Mouse (Mus musculus) induced T-regulatory cell, adult 2 months (primary cell): ENCODE results near the gene Ufd1.
"Not testable (repeated sequence)": the region's sequence is repeated elsewhere in the genome, so short reads cannot be mapped to it uniquely, and the experiment has no call there.

Experiments
- DNase-seq: peaks from one replicate; pipeline ENCODE4 v3.0.0-alpha.2; 2012; ENCODE audit warnings: low read depth

Ufd1 gene

DNA sequence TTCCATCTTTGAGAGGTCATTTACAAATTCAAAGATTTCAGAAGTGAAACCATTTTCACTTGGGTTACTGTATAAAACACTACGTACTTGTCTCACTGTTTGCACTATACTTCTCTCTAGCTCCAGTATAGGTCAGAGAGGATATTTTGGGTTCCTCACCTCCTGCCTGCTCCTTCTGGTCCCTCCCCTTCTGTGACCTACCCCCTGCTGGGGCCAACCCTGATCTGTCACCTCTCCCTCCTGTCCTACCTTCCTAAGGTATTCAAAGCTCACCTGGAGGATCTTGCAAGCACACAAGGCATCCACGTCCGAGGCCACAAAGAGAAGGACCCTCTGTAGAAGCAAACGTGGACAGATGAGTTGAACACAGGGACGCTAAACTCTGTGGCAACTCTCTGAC, 547 bp upstream of the Ufd1 start:
- DNase-seq, result no peak

DNA sequence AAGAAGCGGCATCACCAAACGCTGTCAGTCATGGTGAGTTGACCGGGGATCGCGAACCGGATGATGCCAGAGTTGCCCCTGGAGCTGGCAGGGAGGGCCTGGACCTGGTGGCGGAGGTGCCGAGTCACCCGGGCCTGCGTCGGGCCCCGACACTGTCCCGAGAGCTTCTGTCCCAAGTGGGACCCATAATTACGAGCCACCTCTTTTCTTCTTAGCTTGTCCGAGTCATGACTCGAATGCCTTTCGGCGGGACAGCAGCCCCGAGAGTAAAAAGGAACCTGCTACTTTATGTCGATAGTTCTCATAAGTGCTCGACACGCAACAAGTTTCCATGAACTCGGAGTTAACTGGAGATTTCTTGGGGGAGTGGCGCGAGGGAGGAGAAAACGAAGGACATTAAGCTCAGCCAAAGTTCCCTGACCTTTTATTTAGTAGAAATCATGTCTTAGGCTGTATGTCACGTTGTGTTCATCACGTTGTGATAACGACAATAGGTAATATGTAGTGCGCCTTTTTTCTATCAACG, 869 bp downstream of the Ufd1 start:
- no peak for DNase-seq

DNA sequence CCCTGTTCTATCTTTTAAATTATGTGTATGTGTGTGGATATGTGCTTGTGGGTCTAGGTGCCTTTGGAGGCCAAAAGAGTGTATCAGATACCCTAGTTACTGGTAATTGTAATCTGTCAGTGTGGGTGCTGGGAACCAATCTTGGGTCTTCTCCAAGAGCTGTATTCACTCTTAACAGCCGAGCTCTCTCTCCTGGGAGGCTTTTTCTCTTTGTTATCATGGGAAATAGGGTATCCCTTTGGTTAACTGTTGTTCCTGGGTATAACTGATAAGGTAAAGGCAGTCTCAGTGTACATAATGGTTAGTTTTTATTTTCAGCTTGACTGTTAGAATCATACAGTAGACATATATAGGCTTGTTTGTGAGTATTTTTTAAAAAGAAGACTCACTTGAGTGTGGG, 10.8 kb downstream of the Ufd1 start:
- DNase-seq, result no peak

DNA sequence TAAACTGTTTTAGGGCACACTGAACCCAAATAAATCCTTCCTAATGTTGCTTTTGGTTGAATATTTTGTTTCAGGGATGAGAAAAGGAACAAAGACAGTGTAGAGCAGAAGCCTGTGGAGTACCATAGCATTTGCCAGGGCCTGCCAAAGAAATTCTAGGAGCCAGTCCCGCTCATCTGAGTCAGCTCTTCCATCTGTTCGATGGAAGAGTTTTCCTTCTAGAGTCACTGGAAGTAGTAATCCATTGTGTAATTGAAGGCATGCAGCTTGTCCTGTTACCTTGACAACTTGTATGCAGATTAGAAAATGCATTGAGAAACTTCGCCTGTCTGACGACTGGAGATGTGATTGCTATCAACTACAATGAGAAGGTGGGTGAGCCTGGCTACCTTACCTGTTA, 11.3 kb downstream of the Ufd1 start:
- no peak for DNase-seq

DNA sequence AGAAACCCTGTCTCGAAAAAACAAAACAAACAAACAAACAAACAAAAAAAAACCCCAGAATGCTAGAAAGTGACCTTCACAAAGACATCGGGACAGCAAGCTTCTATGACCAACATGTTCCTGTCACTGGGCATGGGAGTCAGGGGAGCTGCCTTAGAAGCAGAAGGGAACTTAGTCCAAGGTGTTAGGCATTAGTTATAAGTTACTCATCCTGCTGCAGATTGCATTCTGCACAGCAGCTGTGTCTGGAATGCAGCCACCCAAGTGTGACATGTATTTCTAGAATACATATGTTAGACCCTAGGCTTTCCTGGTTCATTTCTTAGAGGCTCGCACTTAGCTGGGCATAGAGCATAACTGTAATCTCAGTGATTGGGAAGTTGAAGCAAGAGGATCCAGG, 17.1 kb downstream of the Ufd1 start:
- no peak for DNase-seq

DNA sequence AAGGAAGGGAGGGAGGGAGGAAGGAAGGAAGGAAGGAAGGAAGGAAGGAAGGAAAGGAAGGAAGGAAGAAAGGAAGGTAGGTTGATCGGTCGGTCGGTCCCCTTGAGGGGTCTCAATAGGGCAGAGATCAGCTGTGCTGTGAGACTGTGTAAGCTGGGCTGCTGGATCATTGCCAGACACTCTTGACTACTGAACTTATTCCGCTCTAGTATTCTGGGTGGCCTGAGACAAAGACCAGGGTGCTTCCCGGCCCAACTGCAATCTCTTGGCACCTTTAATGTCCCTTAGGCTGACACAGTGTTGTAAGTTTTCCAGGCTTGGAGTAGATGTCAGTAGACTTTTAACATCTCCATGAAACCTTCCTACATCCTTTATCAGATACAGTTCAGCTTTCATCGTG, 17.5 kb downstream of the Ufd1 start:
- no peak for DNase-seq

DNA sequence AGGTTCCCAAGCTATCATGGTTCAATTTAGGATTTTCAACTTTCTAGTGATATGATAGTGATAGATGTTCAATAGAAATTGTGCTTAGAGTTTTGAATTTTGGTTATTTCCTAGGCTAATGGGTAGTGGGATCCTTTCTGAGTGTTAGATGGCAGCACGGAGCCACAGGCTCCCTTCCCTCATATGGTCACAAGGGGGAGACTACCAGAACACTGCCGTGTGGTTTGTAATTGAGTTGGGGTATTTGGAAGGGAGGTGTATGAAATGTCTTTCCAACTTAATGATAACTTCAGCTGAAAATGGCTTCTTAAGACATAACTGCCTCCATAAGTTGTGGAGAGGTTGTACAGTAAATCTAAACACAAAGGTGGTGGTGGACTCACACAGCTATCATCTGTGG, 21.9 kb downstream of the Ufd1 start:
- DNase-seq, result no peak

DNA sequence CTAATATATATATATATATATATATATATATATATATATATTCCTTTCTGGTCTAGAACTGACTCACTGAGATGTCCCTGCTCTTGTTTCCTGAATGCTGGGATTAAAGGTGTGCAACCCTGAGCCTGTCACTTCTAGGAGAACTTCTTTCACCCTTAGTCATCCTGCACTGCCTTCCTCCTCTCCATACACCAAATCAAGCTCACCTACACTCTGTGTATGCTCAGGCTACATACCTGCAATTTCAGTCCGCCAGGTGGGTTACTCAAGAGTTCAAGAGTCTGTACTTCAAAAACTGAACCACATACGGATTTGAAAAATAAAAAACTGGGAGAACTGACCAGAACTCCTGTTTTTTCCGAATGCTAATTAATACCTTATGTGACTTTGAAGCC, 24.5 kb downstream of the Ufd1 start:
- no peak for DNase-seq

DNA sequence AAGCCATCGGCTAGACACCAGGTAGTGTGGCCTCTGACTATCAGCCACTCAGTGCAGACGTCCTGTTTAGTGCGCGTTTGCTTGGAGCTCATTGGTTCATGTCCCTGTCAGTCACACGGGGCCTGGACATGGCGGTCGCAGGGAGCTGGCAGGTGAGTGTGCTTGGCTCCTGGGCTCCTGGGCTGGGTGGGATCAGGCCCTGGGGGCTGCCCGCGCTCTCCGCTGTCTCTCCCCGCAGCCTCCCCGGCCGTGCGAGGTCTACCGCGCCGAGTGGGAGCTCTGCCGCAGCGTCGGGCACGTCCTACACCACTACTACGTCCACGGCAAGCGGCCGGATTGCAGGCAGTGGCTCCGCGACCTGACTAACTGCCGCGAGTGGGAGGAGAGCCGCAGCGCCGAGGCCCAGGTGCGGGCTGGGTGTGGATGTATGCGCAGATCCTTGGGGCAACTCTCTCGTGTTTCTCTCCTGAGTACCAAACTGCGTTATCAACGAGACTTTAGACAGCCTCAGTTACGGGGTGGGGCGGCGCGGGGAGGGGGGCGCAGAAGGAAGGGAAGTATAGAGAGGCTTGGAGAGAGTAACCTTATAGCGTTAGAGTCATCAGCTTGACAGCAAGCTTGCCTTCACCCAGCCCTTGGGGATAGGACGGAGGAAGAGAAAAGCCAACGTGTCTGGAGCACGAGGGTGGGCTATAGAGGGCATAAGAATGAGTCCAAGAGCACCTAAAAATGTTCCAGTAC, 25.1 kb downstream of the Ufd1 start, which contains the start of the genes 2510002D24Rik and Gm28539:
TSS of gene 2510002D24Rik (plus strand) at position 111 of the 741 bp plus-strand sequence.
TSS of gene Gm28539 (plus strand) at position 117 of the 741 bp plus-strand sequence.
- DNase-seq, result peak; percentile 96

DNA sequence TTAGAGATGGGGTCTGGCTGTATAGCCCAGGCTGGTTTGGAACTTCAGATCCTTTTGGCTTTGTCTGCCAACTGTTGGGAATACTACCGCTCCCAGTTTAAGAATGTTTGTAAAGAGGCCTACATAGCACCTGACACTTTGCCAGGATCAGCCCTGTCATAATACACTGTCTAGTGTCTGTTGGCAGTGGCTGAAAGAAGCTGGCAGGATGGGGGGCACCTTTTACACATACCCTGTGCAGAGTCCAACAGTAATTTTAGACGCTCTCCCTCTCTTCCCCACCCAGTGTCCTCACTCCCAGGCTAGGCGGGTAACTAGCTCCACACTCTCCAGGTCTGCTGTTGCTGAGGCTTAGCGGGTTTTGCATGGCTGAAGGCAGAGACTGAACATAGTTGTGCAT, 26.8 kb downstream of the Ufd1 start:
- no peak for DNase-seq

DNA sequence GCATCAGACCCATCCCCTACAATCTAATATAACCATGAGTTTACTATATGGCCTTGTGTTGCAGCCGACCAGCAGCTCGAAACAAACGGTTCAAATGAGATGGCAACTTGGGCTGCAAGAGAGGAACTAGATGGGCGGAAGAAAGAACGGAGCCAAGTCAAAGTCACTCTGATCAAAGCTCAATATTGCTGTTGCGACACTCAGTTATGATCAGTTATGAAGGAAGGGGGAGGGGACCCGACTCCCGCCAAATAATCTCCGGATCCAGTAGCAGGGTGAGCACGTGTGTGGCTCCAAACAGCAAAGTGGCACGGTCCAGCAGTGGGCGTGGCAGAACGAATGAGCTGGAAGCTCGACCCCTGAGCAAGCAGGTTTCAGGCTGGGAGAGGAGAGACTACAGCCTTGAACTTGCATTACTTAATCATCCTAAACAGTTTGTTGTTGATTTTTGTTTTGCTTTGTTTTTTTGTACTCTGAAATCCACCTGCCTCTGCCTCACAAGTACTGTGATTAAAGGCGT, 34.8 kb downstream of the Ufd1 start:
- no peak for DNase-seq

DNA sequence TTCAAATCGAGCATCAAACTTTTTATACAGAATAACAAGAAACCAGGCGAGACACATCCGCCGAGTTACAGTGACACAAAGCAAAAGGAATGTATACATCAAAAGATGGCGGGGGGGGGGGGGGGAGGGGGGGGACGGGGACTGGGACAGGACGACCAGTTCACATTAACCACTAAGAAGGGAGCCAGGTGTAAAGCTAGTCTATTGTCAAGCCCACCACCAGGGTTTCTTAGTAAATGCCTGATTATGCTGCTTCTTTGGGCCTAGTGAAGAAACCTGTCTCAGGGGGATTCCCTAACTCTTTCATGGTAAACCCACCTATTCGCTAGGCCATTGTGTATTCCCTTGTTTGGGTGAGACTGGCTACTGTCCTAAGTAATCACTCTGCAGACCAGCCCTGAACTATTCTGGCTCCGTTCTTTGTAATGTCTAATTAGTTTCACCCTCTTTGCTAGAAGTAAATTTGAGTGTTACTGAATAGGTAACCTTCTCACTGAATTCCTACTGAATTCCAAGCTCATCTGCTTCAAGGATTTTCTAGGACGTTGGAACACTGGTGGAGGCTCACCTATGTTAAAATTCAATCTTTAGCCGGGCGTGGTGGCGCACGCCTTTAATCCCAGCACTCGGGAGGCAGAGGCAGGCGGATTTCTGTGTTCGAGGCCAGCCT, 38.1 kb downstream of the Ufd1 start:
- DNase-seq, result not testable (repeated sequence)

DNA sequence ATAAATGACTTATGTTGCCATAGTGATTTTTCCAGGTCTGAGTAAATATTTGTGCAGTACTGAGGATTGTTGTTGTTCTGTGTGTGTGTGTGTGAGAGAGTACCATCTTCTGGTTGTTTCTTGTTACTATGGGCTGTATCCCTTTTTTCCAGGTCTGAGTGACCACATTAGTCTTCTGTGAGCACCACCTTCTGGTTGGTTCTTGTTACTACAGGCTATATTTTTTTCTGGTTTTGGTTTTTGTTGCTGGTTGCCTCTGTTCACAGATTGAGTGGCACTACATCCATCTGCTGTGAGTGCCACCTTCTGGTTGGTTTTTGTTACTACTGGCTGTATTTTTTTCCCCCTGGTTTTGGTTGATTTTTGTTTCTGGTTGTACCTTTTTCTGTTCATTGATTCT, 47.0 kb downstream of the Ufd1 start:
- peak; percentile 77 for DNase-seq

DNA sequence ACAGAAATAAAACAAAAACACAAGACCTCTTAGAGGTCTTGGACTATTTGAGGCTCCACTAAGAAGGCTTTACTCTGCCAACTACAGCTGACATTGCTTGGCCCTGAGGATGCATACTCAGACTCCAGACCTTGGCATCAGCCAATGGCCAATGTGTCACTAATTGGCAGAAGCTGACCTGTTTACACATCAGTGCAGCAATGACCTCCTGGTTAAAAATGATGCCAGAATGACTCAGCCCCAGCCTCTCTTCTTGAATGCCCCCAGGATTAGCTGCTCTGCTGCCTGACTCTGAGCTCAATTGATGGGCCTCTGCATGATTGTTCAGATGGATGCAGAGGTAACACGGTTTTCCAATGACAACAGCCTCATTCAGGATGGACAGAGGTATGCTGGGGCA, 48.6 kb downstream of the Ufd1 start:
- no peak for DNase-seq

DNA sequence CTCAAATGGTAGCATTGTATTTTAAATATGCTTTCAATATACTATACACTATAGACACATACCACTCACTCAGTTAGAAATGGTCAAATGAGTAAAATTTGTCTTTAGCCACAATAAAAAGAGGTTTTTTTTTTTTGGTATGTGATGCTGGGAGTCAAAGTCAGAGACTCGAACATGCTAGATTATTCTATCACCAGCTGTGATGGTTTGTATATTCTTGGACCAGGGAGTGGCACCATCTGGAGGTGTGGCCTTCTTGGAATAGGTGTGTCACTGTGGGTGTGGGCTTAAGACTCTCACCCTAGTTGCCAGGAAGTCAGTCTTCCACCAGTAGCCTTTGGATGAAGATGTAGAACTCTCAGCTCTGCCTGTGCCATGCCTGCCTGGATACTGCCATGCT, 58.9 kb downstream of the Ufd1 start:
- DNase-seq, result not testable (repeated sequence)

DNA sequence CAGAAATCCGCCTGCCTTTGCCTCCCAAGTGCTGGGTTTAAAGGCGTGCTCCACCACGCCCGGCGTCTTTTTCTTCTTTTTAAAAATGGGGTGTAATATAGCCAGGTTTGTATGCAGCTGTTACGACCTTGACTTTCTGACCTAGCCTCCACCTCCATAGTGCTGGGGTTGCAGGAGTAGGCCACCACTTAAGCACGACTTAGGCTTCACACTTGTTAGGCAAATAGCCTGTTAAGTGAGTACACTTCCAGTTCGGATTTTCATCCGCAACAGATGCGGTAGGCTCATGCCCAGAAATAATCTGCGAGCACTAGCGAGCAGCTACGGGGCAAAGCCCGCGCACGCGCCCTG, 64.5 kb downstream of the Ufd1 start:
- no peak for DNase-seq

DNA sequence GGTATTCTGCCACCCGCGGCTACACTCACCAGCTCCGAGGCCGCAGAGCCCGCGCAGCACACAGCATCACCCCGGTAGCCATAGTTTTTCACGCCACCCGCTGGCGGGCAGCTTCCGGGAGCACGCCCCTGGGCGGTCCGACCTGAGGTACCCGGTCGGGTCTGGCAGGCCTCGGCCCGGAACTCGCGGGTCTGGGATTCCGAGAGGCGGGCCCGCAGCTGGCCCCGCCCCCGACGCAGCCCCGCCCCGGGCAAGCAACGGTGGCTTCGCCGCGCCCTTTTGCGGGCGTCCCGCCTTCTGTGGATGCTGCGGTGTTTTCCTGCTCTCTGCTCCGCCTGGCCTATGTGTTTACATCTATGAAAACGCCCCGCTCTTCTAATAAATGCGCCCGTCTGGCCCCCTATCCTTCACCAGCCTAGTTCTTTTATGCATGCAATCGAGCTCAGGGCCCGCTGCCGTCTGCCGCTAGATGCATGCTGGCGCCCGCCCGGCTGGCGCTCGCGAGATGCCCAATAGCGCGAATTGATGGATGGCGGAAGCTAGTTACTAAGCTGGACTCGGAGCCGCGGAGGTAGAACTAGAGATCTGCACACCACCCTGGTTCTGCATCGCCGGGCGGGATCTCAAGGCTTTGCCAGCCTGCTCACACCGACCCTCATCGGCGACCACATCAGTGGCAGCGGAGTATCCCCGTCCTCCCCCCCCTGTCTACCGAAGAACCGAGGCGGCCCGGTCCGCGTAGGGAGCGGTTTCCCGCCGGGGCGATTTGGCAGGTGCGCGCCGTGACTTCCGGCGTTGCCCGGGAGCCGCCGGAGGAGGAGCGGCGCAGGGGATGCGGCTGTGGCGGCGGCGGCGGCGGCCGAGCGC, 65.1 kb downstream of the Ufd1 start, which contains the start of the genes Mrpl40 and Hira:
TSS of gene Mrpl40 (minus strand) at position 421 of the 867 bp plus-strand sequence.
TSS of gene Hira (plus strand) at position 596 of the 867 bp plus-strand sequence.
- DNase-seq, result peak; percentile 94

DNA sequence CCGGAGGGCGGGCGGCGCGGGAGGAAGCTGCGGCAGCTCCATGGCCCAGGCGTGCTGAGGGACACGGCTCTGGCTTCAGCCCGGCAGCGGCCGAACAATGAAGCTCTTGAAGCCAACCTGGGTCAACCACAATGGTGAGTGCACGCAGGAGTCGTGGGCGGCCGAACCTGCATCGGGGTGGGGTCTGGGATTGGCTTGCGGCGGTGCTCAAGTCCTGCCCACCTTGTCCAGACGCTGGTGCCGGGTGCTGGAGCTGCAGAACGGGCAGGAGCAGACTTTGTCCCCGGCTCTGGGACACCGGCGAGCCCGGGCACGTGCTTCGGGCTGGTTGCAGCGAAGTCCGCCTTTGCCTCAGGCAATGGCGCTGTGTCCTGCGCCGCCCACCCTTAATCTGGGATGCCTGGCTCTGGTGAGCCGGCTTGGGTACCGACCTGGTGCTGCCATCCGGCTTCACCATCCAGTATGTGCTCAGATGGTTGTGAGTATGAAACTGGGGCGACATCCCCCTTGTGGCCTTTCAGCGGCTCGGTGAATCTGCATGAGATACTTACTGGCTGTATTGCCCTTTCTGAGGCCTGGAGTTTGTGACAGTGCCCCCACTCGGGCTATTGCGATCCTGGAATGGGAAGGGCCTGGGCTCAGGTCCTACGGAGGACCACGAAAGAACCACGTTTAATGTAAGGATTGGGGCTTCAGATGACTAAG, 66.0 kb downstream of the Ufd1 start:
- DNase-seq, result peak; percentile 87

DNA sequence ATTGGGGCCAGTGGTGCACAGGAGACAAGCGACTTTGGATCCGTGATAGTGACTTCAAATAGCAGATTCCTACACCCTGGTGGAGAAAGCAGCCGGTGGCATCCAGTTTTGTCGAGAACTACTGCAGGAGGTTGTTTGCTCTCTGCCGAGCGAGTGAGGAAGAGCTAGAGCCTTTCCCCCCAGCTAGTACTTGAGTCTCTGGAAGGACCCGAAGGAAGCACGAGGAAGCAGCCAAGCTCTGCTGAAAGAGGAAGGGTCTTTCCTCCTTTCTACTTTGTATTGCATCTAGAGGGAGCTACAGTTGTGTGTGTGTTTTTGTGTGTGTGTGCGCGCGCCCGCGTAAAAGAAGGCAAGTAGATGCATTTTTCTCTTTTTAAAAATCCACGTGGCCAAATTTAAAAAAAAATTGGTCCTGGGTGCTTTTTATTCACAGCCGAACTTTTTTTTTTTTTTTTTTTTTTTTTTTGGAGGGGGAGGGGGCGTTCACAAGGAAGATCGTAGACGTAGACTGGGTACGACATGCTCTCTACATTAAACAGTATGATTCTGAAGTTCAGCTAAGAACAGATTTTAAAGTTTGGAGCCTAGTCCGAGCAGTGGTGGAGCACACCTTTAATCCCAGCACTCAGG, 66.6 kb downstream of the Ufd1 start:
- DNase-seq, result no peak

DNA sequence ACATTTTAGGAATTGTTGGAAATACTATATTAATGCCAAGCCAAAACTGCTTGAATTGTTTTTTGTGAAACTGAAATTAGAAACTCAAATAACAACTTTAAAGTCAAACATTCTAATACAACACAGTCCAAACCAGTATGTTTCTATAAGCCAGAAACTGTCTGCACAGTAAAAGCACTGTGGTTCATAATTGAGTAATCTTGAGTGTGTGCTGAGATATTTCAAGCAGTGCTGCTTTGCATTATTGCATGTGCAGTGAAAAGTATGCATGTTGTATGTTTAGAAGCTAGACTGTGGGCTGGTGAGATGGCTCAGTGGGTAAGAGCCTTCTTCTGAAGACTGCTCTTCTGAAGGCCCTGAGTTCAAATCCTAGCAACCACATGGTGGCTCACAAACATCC, 72.5 kb downstream of the Ufd1 start:
- no peak for DNase-seq
